Mouse (Mus musculus) stomach, embryonic 16.5 days (tissue): ENCODE data around the gene Akt1. TPM values are rescaled to one million over a fixed set of nuclear protein-coding genes. Genes with fewer than 3 reads are reported as not detected.
A peak's percentile ranks its signal among the peaks of the same experiment; 100 is the strongest.

Experiments used
- ATAC-seq: fragments of 200-750 bp; cut with Nextera tagmentation; 2 replicates; pipeline ENCODE4 v1.8.0; 2017; ENCODE audit warnings: moderate number of reproducible peaks, moderate TSS enrichment; ENCODE audit not compliant: insufficient read depth, low FRiP score
- H3K27ac ChIP-seq: fragments of 300-500 bp; sonication (generic); 2 replicates; pipeline ENCODE4 v1.5.1; 2014; ENCODE audit warnings: low read length
- H3K27me3 ChIP-seq: fragments of 300-500 bp; sonication (generic); 2 replicates; pipeline ENCODE4 v1.6.1; 2014; ENCODE audit warnings: low read length, control low read depth, mixed read lengths; ENCODE audit not compliant: control insufficient read depth, insufficient read depth
- H3K36me3 ChIP-seq: fragments of 300-500 bp; sonication (generic); 2 replicates; pipeline ENCODE4 v1.6.1; 2014; ENCODE audit warnings: low read length; ENCODE audit not compliant: control insufficient read depth, insufficient read depth
- H3K4me1 ChIP-seq: fragments of 300-500 bp; sonication (generic); 2 replicates; pipeline ENCODE4 v1.6.1; 2014; ENCODE audit warnings: low read length, control low read depth, mixed read lengths; ENCODE audit not compliant: control insufficient read depth, insufficient read depth
- H3K4me2 ChIP-seq: fragments of 300-500 bp; sonication (generic); 2 replicates; pipeline ENCODE4 v1.6.1; 2014; ENCODE audit warnings: low read depth, low read length, mixed read lengths
- H3K4me3 ChIP-seq: fragments of 300-500 bp; sonication (generic); replicated peaks from 2 replicates; pipeline ENCODE4 v1.5.1; 2014; ENCODE audit warnings: mild to moderate bottlenecking, low read length
- H3K9ac ChIP-seq: fragments of 300-500 bp; sonication (generic); 2 replicates; pipeline ENCODE4 v1.6.1; 2014; ENCODE audit warnings: low read length
- H3K9me3 ChIP-seq: fragments of 300-500 bp; sonication (generic); replicated peaks from 2 replicates; pipeline ENCODE4 v1.6.1; 2016; ENCODE audit warnings: low read length, control low read depth; ENCODE audit not compliant: control insufficient read depth
- WGBS: fragments of 180-500 bp; shearing (Covaris S2); extraction: QIAGEN DNeasy Blood & Tissue Kit; methylation state at CpG from one replicate; pipeline ENCODE4 v1.1.7; 2014; 5-methylcytosine and 5-hydroxymethylcytosine counted together
- polyA plus RNA-seq: library from polyadenylated mRNA; unstranded; fragments of >200 nt; fragmentation: Nextera tagmentation; extraction: Ambion mirVana; gene quantifications from 2 replicates; pipeline ENCODE4 v1.2.1, GENCODE M21; 2015

Gene Akt1
- polyA plus RNA-seq, 1 experiment from 2014 or later = 50.7 TPM

GRCm38 (mm10) chr12:112694127-112694475, 19.4 kb upstream of the Akt1 start:
- peak overlapping the region; percentile 93 for H3K9ac ChIP-seq
- ATAC-seq = no peak
- peak overlapping the region; percentile 76 for H3K27ac ChIP-seq
- 78% methylated on average over 10 of the region's 10 CpGs for WGBS
- peaks cover 12% of the 10 kb centered on the region for H3K4me1 ChIP-seq
- no peaks in the 10 kb centered on the region; the same call in 1 of the 2 replicates for H3K27me3 ChIP-seq
- H3K4me3 ChIP-seq = peak overlapping the region; percentile 68
- peak overlapping the region; percentile 66 for H3K4me2 ChIP-seq
- no peaks in the 10 kb centered on the region for H3K9me3 ChIP-seq
- H3K36me3 ChIP-seq = no peaks in the 10 kb centered on the region

- ATAC-seq = peak; percentile 97
These were observed 18.8 kb upstream of the Akt1 start for GRCm38 (mm10) chr12:112693185-112694126.

GRCm38 (mm10) chr12:112688458-112688857, 13.8 kb upstream of the Akt1 start:
- 45% methylated on average over 15 of the region's 15 CpGs for WGBS
- Histone ChIP-seq H3K4me2 (0 out of 2 replicates have a peak overlapping the region, but pooled peaks have one; percentile 4), H3K9me3 (no peaks in the 10 kb centered on the region), H3K4me1 (peaks cover 6% of the 10 kb centered on the region), H3K4me3 (no peak overlapping the region), H3K27ac (no peak overlapping the region), H3K36me3 (no peaks in the 10 kb centered on the region), H3K27me3 (no peaks in the 10 kb centered on the region), H3K9ac (no peak overlapping the region; the same call in 1 of the 2 replicates)
- ATAC-seq = no peak

More at GRCm38 (mm10) chr12:112693185-112694126, 18.8 kb upstream of the Akt1 start:
- peaks cover 12% of the 10 kb centered on the region for H3K4me1 ChIP-seq
- 2% methylated on average over 54 of the region's 54 CpGs for WGBS
- H3K36me3 ChIP-seq = no peaks in the 10 kb centered on the region
- H3K9me3 ChIP-seq = no peaks in the 10 kb centered on the region
- H3K27ac ChIP-seq = peak overlapping the region; percentile 76
- H3K27me3 ChIP-seq = no peaks in the 10 kb centered on the region; the same call in 1 of the 2 replicates
- H3K4me2 ChIP-seq = peak overlapping the region; percentile 66
- H3K9ac ChIP-seq = peak overlapping the region; percentile 93
- peak overlapping the region; percentile 68 for H3K4me3 ChIP-seq

GRCm38 (mm10) chr12:112683351-112683750, 8.7 kb upstream of the Akt1 start:
- Histone ChIP-seq H3K4me2 (no peak overlapping the region), H3K4me1 (peaks cover 6% of the 10 kb centered on the region), H3K9me3 (no peaks in the 10 kb centered on the region), H3K27ac (no peak overlapping the region), H3K4me3 (no peak overlapping the region), H3K9ac (no peak overlapping the region), H3K27me3 (peaks cover 7% of the 10 kb centered on the region), H3K36me3 (no peaks in the 10 kb centered on the region)
- WGBS = 55% methylated on average over 7 of the region's 7 CpGs
- ATAC-seq = no peak

- H3K4me3 ChIP-seq = peak overlapping the region; percentile 75
- 4% methylated on average over 75 of the region's 87 CpGs for whole genome bisulfite sequencing
- peak; percentile 71 for ATAC-seq
These were observed 4.6 kb upstream of the Akt1 start for GRCm38 (mm10) chr12:112679027-112679996.

GRCm38 (mm10) chr12:112678555-112679026, 3.9 kb upstream of the Akt1 start, which contains the start of gene Zbtb42:
Gene Zbtb42 (plus strand): TSS chr12:112678828.
- peak; percentile 48 for ATAC-seq
- Histone ChIP-seq H3K9ac (peak within 1 kb of the TSS; percentile 88), H3K9me3 (no peaks in the 10 kb centered on the region), H3K27ac (peak within 1 kb of the TSS; percentile 95), H3K27me3 (peaks cover 7% of the 10 kb centered on the region), H3K4me3 (peak within 1 kb of the TSS; percentile 75), H3K4me2 (peak within 1 kb of the TSS; percentile 93), H3K36me3 (no peaks in the 10 kb centered on the region), H3K4me1 (peaks cover 32% of the 10 kb centered on the region)
- WGBS = under 1% methylated on average over 53 of the region's 60 CpGs

More at GRCm38 (mm10) chr12:112679027-112679996, 4.6 kb upstream of the Akt1 start:
- H3K9me3 ChIP-seq = no peaks in the 10 kb centered on the region
- H3K27me3 ChIP-seq = peaks cover 7% of the 10 kb centered on the region
- H3K27ac ChIP-seq = peak overlapping the region; percentile 95
- H3K4me2 ChIP-seq = peak overlapping the region; percentile 93
- no peaks in the 10 kb centered on the region for H3K36me3 ChIP-seq
- peaks cover 32% of the 10 kb centered on the region for H3K4me1 ChIP-seq
- H3K9ac ChIP-seq = peak overlapping the region; percentile 88

- Histone ChIP-seq H3K4me1 (peaks cover 32% of the 10 kb centered on the region), H3K27ac (peak overlapping the region; percentile 95), H3K9ac (peak overlapping the region; percentile 88), H3K4me3 (peak overlapping the region; percentile 75), H3K36me3 (no peaks in the 10 kb centered on the region), H3K9me3 (no peaks in the 10 kb centered on the region), H3K27me3 (peaks cover 7% of the 10 kb centered on the region), H3K4me2 (peak overlapping the region; percentile 93)
- WGBS = 30% methylated on average over 19 of the region's 19 CpGs
- ATAC-seq = no peak
These were observed 3.4 kb upstream of the Akt1 start for GRCm38 (mm10) chr12:112677943-112678554.

- Histone ChIP-seq H3K9ac (no peak overlapping the region), H3K36me3 (no peaks in the 10 kb centered on the region), H3K27ac (peak overlapping the region; percentile 3; the same call in 1 of the 2 replicates), H3K4me1 (peaks cover 39% of the 10 kb centered on the region), H3K4me2 (no peak overlapping the region), H3K27me3 (peaks cover 7% of the 10 kb centered on the region), H3K9me3 (no peaks in the 10 kb centered on the region), H3K4me3 (no peak overlapping the region)
- WGBS = 47% methylated on average over 5 of the region's 5 CpGs
- no peak for ATAC-seq
These were observed 2.4 kb upstream of the Akt1 start for GRCm38 (mm10) chr12:112677076-112677475.
